Mouse (Mus musculus): ENCODE results near the gene Patj. TPM values are rescaled to one million over a fixed set of nuclear protein-coding genes. Genes with fewer than 3 reads are reported as not detected.

The Patj gene
- polyA plus RNA-seq, 1 experiment, result 22.3 TPM

DNA sequence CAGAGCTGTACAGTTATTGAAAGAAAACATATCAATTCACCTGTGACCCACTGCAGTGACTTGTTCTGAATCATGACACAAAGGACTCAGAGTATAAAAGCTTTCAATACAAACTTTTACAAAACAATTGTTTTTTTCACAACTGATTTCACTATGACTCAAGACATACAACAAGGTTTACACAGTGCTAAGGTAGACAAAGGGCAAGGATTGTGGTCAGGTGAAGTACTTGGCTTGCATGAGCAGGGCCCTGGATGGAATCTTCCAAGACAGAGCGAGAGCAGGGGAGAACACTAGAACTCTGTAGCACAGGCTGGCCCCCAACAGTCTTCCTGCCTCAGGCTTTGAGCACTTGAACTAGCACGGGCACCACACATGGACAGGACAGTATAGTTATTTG, 18.6 kb upstream of the Patj start:
- Histone ChIP-seq H3K4me2 (ENCODE audit: low read depth) (no peak overlapping the region), H3K27me3 (ENCODE audit: control insufficient read depth, insufficient read depth, insufficient read length) (no peaks in the 10 kb centered on the region), H3K4me3 (no peak overlapping the region), H3K79me2 (ENCODE audit: control insufficient read depth, insufficient read depth) (peaks cover 32% of the 10 kb centered on the region), H3ac (ENCODE audit: control insufficient read depth, insufficient read length) (no peak overlapping the region), H3K36me3 (ENCODE audit: control insufficient read depth, insufficient read depth) (no peaks in the 10 kb centered on the region)
- TF ChIP-seq CEBPB (IDR thresholded peaks at IDR 0.05; ENCODE audit: insufficient read depth, poor library complexity, severe bottlenecking), result no peak
- TF ChIP-seq SRF (IDR thresholded peaks at IDR 0.05; ENCODE audit: control insufficient read depth, insufficient read length, low read depth), result no peak
- TF ChIP-seq REST (IDR thresholded peaks at IDR 0.05; ENCODE audit: insufficient read depth, insufficient read length), result no peak
- TF ChIP-seq POLR2A (IDR thresholded peaks at IDR 0.05; ENCODE audit: insufficient read length, low read depth), result no peak
- no peak for TF ChIP-seq POLR2AphosphoS2 (IDR thresholded peaks at IDR 0.05; ENCODE audit: insufficient read length, low read depth)
- TF ChIP-seq TCF12 (IDR thresholded peaks at IDR 0.05; ENCODE audit: insufficient read depth, poor library complexity, severe bottlenecking), result no peak
- no peak for TF ChIP-seq E2F4 (IDR thresholded peaks at IDR 0.05; ENCODE audit: insufficient read depth)
- TF ChIP-seq TCF3 (IDR thresholded peaks at IDR 0.05; ENCODE audit: insufficient read length, low read depth), result no peak

DNA sequence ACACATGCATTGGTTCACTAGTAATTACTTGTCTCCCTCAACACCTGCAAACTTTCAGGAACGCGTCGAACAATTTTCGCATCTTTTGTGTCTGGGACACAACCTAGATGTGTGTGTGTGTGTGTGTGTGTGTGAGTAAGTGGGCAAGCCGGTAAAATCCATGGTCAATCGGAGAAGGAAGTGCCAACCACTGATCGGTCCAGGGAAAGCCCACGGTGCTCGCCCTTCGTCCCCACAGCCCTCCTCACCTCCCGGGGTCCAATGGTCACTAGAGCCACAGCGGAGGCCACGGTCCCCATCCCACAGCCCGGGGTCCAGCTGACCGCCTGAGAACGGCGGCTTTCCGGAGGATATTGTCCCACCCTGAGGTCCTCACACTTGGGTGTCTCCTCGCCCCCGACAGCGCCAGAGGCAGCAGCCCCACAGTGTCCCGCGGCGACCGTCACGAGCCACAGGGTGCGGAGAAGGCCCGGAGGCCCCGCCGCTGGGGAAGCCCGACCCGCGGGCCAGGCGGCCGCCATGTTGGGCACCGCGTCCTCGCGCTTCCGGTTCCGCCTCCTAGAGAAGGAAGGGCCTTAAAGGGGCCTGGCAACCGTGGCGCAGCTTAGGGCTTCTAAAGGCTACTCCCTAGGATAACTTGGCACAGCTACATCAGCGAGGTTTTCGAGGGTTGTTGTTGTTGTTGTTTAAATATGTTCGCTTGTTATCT, 12.7 kb upstream of the Patj start, which contains the start of gene Tm2d1:
Tm2d1 (minus strand) TSS at position 591 of the 709 bp plus-strand sequence.
- peaks cover 29% of the 10 kb centered on the region for H3K79me2 ChIP-seq (ENCODE audit: control insufficient read depth, insufficient read depth)
- H3K36me3 ChIP-seq (ENCODE audit: control insufficient read depth, insufficient read depth), result no peaks in the 10 kb centered on the region
- peak within 1 kb of the TSS; percentile 71 for H3K4me3 ChIP-seq
- H3K4me2 ChIP-seq (ENCODE audit: low read depth), result peak within 1 kb of the TSS; percentile 81
- H3ac ChIP-seq (ENCODE audit: control insufficient read depth, insufficient read length), result peak within 1 kb of the TSS; percentile 58
- no peaks in the 10 kb centered on the region for H3K27me3 ChIP-seq (ENCODE audit: control insufficient read depth, insufficient read depth, insufficient read length)
- TF ChIP-seq POLR2A (IDR thresholded peaks at IDR 0.05; ENCODE audit: insufficient read length, low read depth) (peak; percentile 85), MAX (IDR thresholded peaks at IDR 0.05; ENCODE audit: low read depth) (no peak), SRF (IDR thresholded peaks at IDR 0.05; ENCODE audit: control insufficient read depth, insufficient read length, low read depth) (peak; percentile 73), CEBPB (IDR thresholded peaks at IDR 0.05; ENCODE audit: insufficient read depth, poor library complexity, severe bottlenecking) (no peak), MYOD1 (IDR thresholded peaks at IDR 0.05; ENCODE audit: control insufficient read depth in 1 of 3, insufficient read length in 2 of 3, low read depth in 2 of 3) (no peak), POLR2AphosphoS2 (IDR thresholded peaks at IDR 0.05; ENCODE audit: insufficient read length, low read depth) (peak; percentile 29)

DNA sequence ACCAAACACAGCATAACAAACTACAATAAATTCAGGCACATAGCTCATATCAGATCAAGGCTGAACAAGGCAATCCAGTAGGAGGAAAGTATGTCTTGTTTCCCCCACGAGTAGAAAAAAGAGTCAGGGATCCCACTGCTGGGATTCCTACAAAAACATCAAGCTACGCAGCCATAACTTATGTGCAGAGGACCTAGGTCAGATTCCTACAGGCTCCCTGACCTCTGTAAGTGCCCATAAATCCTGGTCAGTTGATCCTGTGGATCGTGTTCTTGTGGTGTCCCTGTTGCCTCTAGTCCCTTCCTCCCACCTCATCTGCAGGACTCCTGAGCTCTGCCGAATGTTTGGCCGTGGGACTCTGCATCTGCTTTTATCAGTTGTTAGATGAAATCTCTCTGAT, 10.5 kb upstream of the Patj start:
- Histone ChIP-seq H3K36me3 (ENCODE audit: control insufficient read depth, insufficient read depth) (no peaks in the 10 kb centered on the region), H3ac (ENCODE audit: control insufficient read depth, insufficient read length) (no peak overlapping the region), H3K79me2 (ENCODE audit: control insufficient read depth, insufficient read depth) (peaks cover 16% of the 10 kb centered on the region), H3K4me3 (no peak overlapping the region), H3K27me3 (ENCODE audit: control insufficient read depth, insufficient read depth, insufficient read length) (no peaks in the 10 kb centered on the region), H3K4me2 (ENCODE audit: low read depth) (no peak overlapping the region)
- TF ChIP-seq E2F4 (IDR thresholded peaks at IDR 0.05; ENCODE audit: insufficient read depth) (no peak), MAX (IDR thresholded peaks at IDR 0.05; ENCODE audit: low read depth) (no peak), TCF3 (IDR thresholded peaks at IDR 0.05; ENCODE audit: insufficient read length, low read depth) (no peak), TCF12 (IDR thresholded peaks at IDR 0.05; ENCODE audit: insufficient read depth, poor library complexity, severe bottlenecking) (no peak)

DNA sequence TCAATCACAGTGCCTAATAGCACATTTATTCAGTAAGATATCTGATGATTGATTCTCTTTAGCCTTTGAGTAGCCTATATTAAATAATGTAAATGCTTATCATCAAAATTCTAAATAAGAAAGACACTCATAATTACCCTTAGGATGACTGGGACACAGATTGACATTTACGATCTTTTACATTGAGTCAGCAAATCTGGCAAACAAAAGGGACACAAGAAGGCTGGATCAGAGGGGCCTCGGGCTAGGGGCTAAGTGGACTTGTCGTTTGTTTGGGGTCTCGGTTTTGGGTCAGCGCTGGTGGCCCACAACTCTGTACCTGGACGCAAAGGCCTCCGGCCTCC, 267 bp upstream of the Patj start:
- peak overlapping the region; percentile 67 for H3K4me2 ChIP-seq (ENCODE audit: low read depth)
- H3K4me3 ChIP-seq, result peak overlapping the region; percentile 20
- no peaks in the 10 kb centered on the region for H3K27me3 ChIP-seq (ENCODE audit: control insufficient read depth, insufficient read depth, insufficient read length)
- H3ac ChIP-seq (ENCODE audit: control insufficient read depth, insufficient read length), result peak overlapping the region; percentile 24
- H3K79me2 ChIP-seq (ENCODE audit: control insufficient read depth, insufficient read depth), result no peaks in the 10 kb centered on the region
- no peak for TF ChIP-seq MAX (IDR thresholded peaks at IDR 0.05; ENCODE audit: low read depth)
- no peak for TF ChIP-seq USF1 (IDR thresholded peaks at IDR 0.05; ENCODE audit: low read depth)
- no peak for TF ChIP-seq REST (IDR thresholded peaks at IDR 0.05; ENCODE audit: insufficient read depth, insufficient read length)
- TF ChIP-seq MYOG (IDR thresholded peaks at IDR 0.05; ENCODE audit: control insufficient read depth in 1 of 3, insufficient read depth in 1 of 3, insufficient read length in 2 of 3, low read depth in 2 of 3), result no peak
- no peak for TF ChIP-seq POLR2A (IDR thresholded peaks at IDR 0.05; ENCODE audit: insufficient read length, low read depth)
- TF ChIP-seq TCF3 (IDR thresholded peaks at IDR 0.05; ENCODE audit: insufficient read length, low read depth), result no peak
- no peak for TF ChIP-seq SRF (IDR thresholded peaks at IDR 0.05; ENCODE audit: control insufficient read depth, insufficient read length, low read depth)
- no peak for TF ChIP-seq MYOD1 (IDR thresholded peaks at IDR 0.05; ENCODE audit: control insufficient read depth in 1 of 3, insufficient read length in 2 of 3, low read depth in 2 of 3)
- no peak for TF ChIP-seq E2F4 (IDR thresholded peaks at IDR 0.05; ENCODE audit: insufficient read depth)
- no peak for TF ChIP-seq CEBPB (IDR thresholded peaks at IDR 0.05; ENCODE audit: insufficient read depth, poor library complexity, severe bottlenecking)
- no peak for TF ChIP-seq POLR2AphosphoS2 (IDR thresholded peaks at IDR 0.05; ENCODE audit: insufficient read length, low read depth)
- no peak for TF ChIP-seq TCF12 (IDR thresholded peaks at IDR 0.05; ENCODE audit: insufficient read depth, poor library complexity, severe bottlenecking)
- no peaks in the 10 kb centered on the region for H3K36me3 ChIP-seq (ENCODE audit: control insufficient read depth, insufficient read depth)

DNA sequence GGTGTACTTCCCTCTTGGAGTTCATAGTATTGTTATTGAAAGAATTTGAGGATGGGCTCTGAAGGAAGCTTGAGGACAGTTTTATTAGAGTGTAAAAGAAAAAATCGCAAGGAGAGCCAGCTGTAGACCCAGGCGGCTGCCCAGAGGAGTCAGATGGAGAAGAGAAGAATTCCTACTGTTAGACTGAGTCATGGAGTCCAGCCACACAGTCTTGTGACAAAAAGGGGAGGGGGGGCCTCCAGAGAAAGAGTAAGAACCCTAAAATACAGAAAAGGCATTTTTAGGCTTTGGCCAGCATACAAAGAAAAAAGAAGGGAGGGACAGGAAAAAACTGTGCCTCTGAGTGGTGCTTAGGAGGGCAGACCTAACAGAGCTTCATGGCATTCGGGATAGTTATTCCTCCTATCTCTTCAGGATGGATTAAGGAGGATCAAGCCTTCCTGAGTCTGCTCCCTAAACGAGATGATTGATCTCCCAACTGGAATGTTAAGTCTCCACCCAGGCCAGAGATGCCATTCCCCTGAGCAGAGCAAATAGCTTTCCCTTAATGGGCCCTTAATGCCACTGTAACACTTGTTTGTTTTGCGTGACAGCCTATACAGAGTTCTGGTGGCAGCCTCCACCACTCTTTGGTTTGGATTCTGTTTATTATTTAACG, 5.5 kb downstream of the Patj start:
- no peaks in the 10 kb centered on the region for H3K36me3 ChIP-seq (ENCODE audit: control insufficient read depth, insufficient read depth)
- H3K79me2 ChIP-seq (ENCODE audit: control insufficient read depth, insufficient read depth), result no peaks in the 10 kb centered on the region
- peak overlapping the region; percentile 56 for H3K4me2 ChIP-seq (ENCODE audit: low read depth)
- H3K27me3 ChIP-seq (ENCODE audit: control insufficient read depth, insufficient read depth, insufficient read length), result no peaks in the 10 kb centered on the region
- no peak for TF ChIP-seq REST (IDR thresholded peaks at IDR 0.05; ENCODE audit: insufficient read depth, insufficient read length)
- TF ChIP-seq CEBPB (IDR thresholded peaks at IDR 0.05; ENCODE audit: insufficient read depth, poor library complexity, severe bottlenecking), result no peak
- no peak for TF ChIP-seq POLR2AphosphoS2 (IDR thresholded peaks at IDR 0.05; ENCODE audit: insufficient read length, low read depth)
- no peak for TF ChIP-seq MYOD1 (IDR thresholded peaks at IDR 0.05; ENCODE audit: control insufficient read depth in 1 of 3, insufficient read length in 2 of 3, low read depth in 2 of 3)
- no peak for TF ChIP-seq MYOG (IDR thresholded peaks at IDR 0.05; ENCODE audit: control insufficient read depth in 1 of 3, insufficient read depth in 1 of 3, insufficient read length in 2 of 3, low read depth in 2 of 3)
- no peak for TF ChIP-seq TCF12 (IDR thresholded peaks at IDR 0.05; ENCODE audit: insufficient read depth, poor library complexity, severe bottlenecking)
- H3ac ChIP-seq (ENCODE audit: control insufficient read depth, insufficient read length), result no peak overlapping the region
- no peak overlapping the region for H3K4me3 ChIP-seq
